Mouse (Mus musculus): ENCODE results near the gene Otud7a.
"Not testable (repeated sequence)": the region's sequence is repeated elsewhere in the genome, so short reads cannot be mapped to it uniquely, and the experiment has no call there.

Otud7a gene

DNA sequence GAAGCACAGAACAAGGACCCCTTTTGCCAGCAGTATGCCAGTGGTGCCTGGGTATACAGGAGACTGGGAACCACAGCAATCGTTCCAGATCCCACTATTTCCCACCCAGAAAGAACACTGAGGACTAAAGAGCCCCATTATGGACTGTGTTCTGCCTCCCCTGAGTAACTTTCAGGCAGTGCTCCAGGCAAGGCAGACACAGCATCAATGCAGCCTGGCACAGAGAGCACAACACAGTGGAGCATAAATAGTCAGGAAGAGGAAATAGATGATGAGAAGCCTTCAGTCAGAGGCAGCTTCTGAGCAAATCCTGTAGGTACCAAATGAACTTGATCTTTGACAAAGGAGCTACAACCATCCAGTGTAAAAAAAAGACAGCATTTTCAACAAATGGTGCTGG is 115.1 kb downstream of the Otud7a start:
- DNase-seq = no peak

DNA sequence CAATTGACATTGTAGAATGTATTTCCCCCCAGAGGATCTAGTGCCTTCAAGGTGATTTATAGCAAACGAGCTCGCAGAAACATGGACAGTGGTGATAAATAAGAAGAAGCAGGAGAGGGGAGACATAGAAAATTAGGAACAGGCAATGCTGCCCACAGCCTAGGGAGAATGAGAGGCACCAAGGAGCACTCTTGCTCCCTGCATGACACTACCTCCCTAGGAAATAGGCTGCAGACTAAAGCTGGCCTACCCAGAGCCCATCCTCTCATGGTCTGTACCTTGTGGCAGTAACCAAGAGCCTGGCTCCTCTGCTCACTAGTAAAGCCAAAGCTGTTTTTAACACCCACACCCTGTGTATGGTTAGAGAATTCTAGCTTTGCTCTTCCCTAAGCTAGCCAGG is 138.8 kb downstream of the Otud7a start:
- no peak for DNase-seq

DNA sequence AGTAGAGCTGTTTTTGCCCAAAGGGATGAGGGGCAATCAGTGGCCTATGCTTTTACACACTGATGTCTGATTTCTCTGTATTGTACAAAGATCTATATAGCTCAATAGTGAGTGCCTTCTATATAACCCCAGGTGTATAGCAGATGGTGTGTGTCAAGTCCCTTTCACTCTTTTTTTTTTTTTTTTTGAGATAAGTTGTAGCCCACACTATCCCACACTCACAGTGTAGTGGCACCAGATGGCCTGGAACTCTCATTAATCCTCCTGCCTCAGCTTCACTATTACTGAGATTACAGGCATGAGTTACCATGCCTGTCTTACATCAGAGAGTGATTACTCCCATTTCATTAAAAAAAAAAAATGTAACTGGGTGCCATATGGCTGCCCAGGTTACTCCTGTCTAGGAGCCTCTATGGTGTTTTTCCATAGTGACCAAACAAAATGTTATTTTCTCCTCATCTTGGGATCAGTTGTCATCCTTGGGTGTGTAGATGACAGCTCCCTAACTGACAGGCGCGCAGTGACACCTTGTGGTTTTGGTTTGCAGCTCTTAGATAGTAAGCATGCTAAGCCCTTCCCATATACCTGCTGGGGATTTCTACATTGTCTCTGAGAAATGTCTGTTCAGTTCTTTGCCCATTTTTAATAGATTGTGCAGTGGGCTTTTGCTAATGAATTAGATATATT is 141.8 kb downstream of the Otud7a start:
- no peak for DNase-seq

DNA sequence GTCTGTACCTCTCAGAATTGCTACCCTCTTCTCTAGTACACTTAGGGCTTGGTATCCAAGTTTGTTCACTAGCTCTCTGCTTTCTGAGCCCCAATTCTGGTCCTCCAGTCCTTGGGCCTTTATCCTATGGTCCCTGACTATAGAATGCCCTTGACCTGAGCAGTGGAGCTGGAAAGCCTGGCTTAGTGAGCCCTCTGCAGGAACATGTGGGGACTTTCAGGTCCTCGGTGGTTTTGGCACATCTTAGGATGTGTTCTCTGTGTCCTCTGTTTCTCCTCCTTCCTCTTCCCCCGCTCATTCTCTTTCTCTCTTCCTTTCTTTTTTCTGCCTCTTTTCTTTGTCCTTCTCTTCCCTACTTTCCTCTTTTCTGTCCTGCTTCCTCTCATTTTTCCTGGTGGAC is 145.8 kb downstream of the Otud7a start:
- no peak for DNase-seq

- no peak for DNase-seq
Observed at GRCm38 (mm10) chr7:63591322-63591721, 146.8 kb downstream of the Otud7a start.

DNA sequence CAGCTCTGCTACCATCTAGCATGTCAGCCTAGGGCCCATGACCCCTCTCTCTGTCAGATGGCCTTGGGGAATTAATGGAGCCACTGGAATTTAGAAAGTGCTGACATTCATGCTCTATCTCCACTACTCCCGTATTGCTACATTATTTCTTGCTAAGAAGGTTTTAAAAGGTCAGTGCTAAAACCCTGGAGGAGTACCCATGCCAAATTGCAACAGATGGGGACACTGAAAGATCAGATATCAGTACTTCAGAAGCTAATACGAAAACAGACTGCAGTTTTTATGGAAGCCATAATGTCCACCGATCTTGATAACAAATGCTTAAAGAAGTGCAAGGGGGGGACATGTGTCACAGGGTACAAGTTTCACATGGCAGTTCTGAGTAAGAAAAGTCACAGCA is 147.5 kb downstream of the Otud7a start:
- no peak for DNase-seq

GRCm38 (mm10) chr7:63604827-63605226 is 160.3 kb downstream of the Otud7a start:
- DNase-seq = no peak

- DNase-seq = no peak
Observed at GRCm38 (mm10) chr7:63617018-63617417, 172.5 kb downstream of the Otud7a start.

DNA sequence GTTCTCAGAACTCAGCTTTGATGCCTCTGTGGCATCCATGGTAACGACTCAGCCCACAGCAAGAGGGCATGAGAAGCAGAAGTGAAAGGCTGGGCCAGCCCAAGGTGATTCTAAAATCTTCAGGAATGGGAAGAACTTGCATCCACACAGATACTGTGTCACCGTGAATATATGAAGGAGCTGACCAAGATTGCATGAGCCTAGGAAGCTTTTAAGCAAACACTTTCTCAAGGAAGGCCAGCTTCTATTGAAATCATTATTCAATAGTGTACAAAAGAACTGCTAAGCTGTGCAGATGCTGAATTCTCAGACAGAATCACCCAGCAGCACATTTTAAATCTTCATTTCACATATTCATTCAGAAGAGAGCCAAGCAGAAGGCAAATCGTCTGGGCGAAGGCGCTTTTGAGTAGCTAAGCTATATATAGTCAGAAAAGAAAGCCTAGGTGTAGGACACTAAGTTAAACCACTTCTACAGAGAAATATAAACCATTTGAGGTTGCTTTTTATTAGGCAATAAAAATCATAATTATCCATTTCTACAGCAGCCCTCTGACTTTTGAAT is 176.3 kb downstream of the Otud7a start:
- DNase-seq = no peak

- DNase-seq = no peak
Observed at GRCm38 (mm10) chr7:63637651-63638050, 193.1 kb downstream of the Otud7a start.

GRCm38 (mm10) chr7:63644002-63644401 is 199.5 kb downstream of the Otud7a start:
- DNase-seq = no peak

- no peak for DNase-seq
Observed at GRCm38 (mm10) chr7:63647136-63647535, 202.6 kb downstream of the Otud7a start.

DNA sequence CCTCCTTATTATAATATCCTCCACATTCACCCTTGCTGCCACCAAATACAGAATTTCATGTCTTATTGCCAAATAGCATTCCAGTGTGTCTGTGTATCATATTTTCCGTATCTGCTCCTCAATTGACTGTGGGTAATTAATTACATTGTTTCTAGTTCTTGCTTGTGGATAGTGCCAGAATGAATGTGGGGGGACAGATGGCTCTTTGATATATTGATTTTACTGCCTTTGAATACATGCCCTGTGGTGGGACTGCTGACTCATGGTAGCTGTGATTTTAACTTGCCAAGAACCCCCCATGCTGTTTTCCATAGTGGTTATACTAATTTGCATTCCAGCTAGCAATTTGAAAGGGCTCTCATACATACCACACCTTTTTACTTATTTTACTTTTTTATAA is 215.7 kb downstream of the Otud7a start:
- no peak for DNase-seq

GRCm38 (mm10) chr7:63662757-63663156 is 218.2 kb downstream of the Otud7a start:
- DNase-seq = no peak

- DNase-seq = no peak
Observed at GRCm38 (mm10) chr7:63665496-63665895, 220.9 kb downstream of the Otud7a start.

DNA sequence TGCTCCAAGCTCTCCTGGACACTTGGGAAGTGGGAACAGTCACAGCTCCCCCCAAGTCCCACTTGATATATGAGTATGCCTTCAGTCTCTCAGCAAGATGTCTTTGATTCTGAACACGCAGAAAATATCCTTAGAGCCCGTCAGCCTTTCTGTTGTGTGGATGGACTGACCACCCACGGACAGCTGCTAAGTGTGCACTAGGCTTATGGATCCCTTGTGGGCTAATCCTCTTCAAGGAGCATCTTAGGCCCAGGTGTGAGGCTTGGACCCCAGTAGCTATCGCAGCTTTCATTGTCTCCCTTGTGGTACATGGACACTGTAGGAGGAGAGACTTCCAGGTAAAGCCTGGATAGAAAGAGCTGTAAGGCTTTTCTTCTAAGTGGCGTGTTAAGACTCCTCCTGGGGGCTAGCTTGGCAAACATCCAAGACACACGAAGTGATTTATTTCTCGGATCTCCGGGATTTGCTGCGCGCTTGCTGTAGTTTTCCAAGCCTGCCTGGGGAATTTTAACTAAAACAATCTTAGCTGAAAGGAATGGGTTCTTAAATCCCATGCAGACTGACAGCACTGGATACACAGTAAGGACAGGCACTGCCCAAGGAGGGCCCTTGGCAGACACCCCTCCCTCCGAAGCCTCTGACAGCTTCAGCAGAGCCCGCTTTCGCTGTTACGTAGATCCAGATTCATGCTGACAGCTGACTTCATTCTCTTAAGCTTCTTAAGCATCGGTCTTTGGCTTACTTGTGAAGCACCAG is 223.6 kb downstream of the Otud7a start:
- DNase-seq = no peak

GRCm38 (mm10) chr7:63668951-63669350 is 224.4 kb downstream of the Otud7a start:
- DNase-seq = no peak

DNA sequence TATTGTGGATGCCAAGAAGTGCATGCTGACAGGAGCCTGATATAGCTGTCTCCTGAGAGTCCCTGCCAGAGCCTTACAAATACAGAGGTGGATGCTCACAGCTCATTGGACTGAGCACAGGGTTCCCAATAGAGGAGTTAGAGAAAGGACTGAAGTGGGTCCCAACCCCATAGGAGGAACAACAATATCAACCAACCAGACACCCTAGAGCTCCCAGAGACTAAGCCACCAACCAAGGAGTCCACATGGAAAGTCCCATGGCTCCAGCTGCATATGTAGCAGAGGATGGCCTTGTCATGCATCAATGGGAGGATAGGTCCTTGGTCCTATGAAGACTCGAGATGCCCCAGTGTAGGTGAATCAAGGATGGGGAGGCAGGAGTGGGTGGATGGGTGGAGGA is 226.4 kb downstream of the Otud7a start:
- not testable (repeated sequence) for DNase-seq

GRCm38 (mm10) chr7:63671904-63672303 is 227.4 kb downstream of the Otud7a start:
- peak; percentile 15 to 20 for DNase-seq

- DNase-seq = no peak
Observed at GRCm38 (mm10) chr7:63676631-63677030, 232.1 kb downstream of the Otud7a start.

- DNase-seq = no peak
Observed at GRCm38 (mm10) chr7:63677149-63677548, 232.6 kb downstream of the Otud7a start.

- DNase-seq = no peak
Observed at GRCm38 (mm10) chr7:63687056-63687455, 242.5 kb downstream of the Otud7a start.

DNA sequence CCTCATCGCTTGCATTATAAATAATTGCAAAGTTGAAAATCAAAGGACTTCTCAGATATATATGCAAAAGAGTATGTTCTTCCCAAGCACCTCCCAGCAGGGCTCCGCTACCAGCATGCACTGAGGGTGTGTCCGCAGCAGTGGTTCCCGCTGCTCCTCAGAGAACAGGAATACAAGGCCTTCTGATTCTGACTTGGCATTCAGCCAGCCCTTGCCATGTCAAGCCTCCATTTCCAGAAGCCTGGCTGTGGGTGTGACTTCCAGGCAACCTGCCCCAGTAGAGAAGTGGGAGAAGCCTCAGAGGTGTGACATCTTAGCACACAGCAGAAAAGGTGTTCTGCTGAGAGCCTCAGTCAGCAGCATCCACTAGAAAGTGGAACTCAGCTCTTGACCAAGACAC is 253.4 kb downstream of the Otud7a start:
- DNase-seq = no peak

GRCm38 (mm10) chr7:63717903-63718302 is 273.4 kb downstream of the Otud7a start:
- no peak for DNase-seq

All from B cell, adult 2 months (primary cell).